Mouse (Mus musculus): ENCODE measurements at regions not wholly inside any gene's neighbourhood (a gene's known extent, or its start where the extent isn't known, plus 50 kb on each side); places are given as distances from the start of the nearest gene placed in this dataset.
A peak's percentile ranks its signal among the peaks of the same experiment; 100 is the strongest.

GRCm38 (mm10) chr6:127835666-127836065, 51.7 kb upstream of the Tspan11 start:
- H3K4me2 ChIP-seq (ENCODE audit: low read depth, low read length, severe bottlenecking): no peak overlapping the region
- DNase-seq (ENCODE audit: low spot score): no peak
- no peaks in the 10 kb centered on the region for H3K36me3 ChIP-seq (ENCODE audit: control insufficient read depth, insufficient read depth, low read length)
- H3K4me1 ChIP-seq (replicated peaks; ENCODE audit: control insufficient read depth, insufficient read depth, low read length): no peaks in the 10 kb centered on the region
- H3K27me3 ChIP-seq (ENCODE audit: control insufficient read depth, insufficient read depth, low read length): no peaks in the 10 kb centered on the region
- H3K9me3 ChIP-seq (ENCODE audit: control insufficient read depth, low read length): no peaks in the 10 kb centered on the region
- no peak for ATAC-seq (replicated peaks; ENCODE audit: low FRiP score)
- WGBS: 74% methylated on average over 5 of the region's 5 CpGs
- no peak overlapping the region for H3K27ac ChIP-seq (ENCODE audit: low read depth, low read length)
- no peak overlapping the region for H3K9ac ChIP-seq (ENCODE audit: low read length)
- no peak overlapping the region for H3K4me3 ChIP-seq (ENCODE audit: low read depth, low read length)

- ATAC-seq (replicated peaks; ENCODE audit: low FRiP score) (no peak), DNase-seq (ENCODE audit: low spot score) (no peak)
- no peak overlapping the region for H3K4me3 ChIP-seq (ENCODE audit: low read depth, low read length)
- no peaks in the 10 kb centered on the region for H3K4me1 ChIP-seq (replicated peaks; ENCODE audit: control insufficient read depth, insufficient read depth, low read length)
- H3K4me2 ChIP-seq (ENCODE audit: low read depth, low read length, severe bottlenecking): no peak overlapping the region
- H3K9me3 ChIP-seq (ENCODE audit: control insufficient read depth, low read length): no peaks in the 10 kb centered on the region
- H3K27ac ChIP-seq (ENCODE audit: low read depth, low read length): no peak overlapping the region
- no peak overlapping the region for H3K9ac ChIP-seq (ENCODE audit: low read length)
- no peaks in the 10 kb centered on the region for H3K27me3 ChIP-seq (ENCODE audit: control insufficient read depth, insufficient read depth, low read length)
- 70% methylated on average over 5 of the region's 5 CpGs for WGBS
- no peaks in the 10 kb centered on the region for H3K36me3 ChIP-seq (ENCODE audit: control insufficient read depth, insufficient read depth, low read length)
Measured at GRCm38 (mm10) chr6:127828344-127828743, 59.0 kb upstream of the Tspan11 start.

DNA sequence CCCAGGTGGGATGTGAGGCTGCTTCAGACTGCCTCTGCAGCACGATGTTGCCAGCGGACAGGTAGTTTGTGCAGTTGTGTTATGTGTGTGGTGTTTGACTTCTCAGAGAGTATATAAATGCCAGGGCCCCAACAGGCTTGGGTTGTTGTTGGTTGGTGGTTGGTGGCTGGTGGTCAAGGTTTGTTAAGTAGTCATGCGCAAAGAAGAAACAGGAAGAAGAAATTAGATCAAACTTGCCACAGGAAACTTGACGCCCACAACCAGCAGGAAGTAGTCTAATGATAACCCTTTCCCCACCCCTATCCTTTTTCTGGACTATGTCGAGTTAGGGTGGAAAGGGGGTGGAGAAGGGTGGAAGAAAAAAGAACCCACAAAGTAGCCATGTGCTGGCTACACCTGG, 56.2 kb upstream of the Prmt8 start:
- no peaks in the 10 kb centered on the region for H3K36me3 ChIP-seq (ENCODE audit: control insufficient read depth, insufficient read depth, low read length)
- H3K27ac ChIP-seq (ENCODE audit: low read depth, low read length): no peak overlapping the region
- no peak overlapping the region for H3K4me3 ChIP-seq (ENCODE audit: low read depth, low read length)
- DNase-seq (ENCODE audit: low spot score) (no peak), ATAC-seq (replicated peaks; ENCODE audit: low FRiP score) (no peak)
- H3K4me2 ChIP-seq (ENCODE audit: low read depth, low read length, severe bottlenecking): no peak overlapping the region
- H3K9me3 ChIP-seq (ENCODE audit: control insufficient read depth, low read length): no peaks in the 10 kb centered on the region
- 86% methylated on average over 5 of the region's 5 CpGs for WGBS
- H3K27me3 ChIP-seq (ENCODE audit: control insufficient read depth, insufficient read depth, low read length): no peaks in the 10 kb centered on the region
- H3K9ac ChIP-seq (ENCODE audit: low read length): no peak overlapping the region
- peaks cover 3% of the 10 kb centered on the region; the same call in 1 of the 2 replicates for H3K4me1 ChIP-seq (replicated peaks; ENCODE audit: control insufficient read depth, insufficient read depth, low read length)

DNA sequence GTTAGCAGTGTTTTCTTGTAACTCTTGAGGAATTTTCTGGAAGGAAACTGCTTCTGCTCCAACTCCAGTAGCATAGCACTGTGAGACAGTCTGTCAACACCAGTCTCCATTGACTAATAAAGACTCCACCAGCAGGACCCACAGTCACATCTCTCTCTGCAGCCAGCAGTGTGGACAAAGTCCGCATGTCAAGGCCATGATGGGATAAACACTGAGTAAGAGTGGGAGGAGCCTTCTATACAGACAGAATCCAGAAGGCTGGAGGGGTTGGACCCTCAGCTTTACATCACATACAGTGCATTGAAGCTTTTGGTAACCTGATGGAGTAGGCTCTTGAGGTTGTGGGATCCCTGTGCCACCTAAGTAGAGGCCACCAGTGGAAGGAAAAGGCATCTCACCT, 54.4 kb upstream of the Prmt8 start:
- H3K9ac ChIP-seq (ENCODE audit: low read length): no peak overlapping the region
- no peaks in the 10 kb centered on the region for H3K9me3 ChIP-seq (ENCODE audit: control insufficient read depth, low read length)
- DNase-seq (ENCODE audit: low spot score): no peak
- H3K4me2 ChIP-seq (ENCODE audit: low read depth, low read length, severe bottlenecking): no peak overlapping the region
- peaks cover 3% of the 10 kb centered on the region; the same call in 1 of the 2 replicates for H3K4me1 ChIP-seq (replicated peaks; ENCODE audit: control insufficient read depth, insufficient read depth, low read length)
- H3K27ac ChIP-seq (ENCODE audit: low read depth, low read length): no peak overlapping the region
- no peaks in the 10 kb centered on the region for H3K27me3 ChIP-seq (ENCODE audit: control insufficient read depth, insufficient read depth, low read length)
- no peaks in the 10 kb centered on the region for H3K36me3 ChIP-seq (ENCODE audit: control insufficient read depth, insufficient read depth, low read length)
- WGBS: 77% methylated on average over 1 of the region's 1 CpGs
- no peak for ATAC-seq (replicated peaks; ENCODE audit: low FRiP score)
- no peak overlapping the region for H3K4me3 ChIP-seq (ENCODE audit: low read depth, low read length)

GRCm38 (mm10) chr6:127820523-127820922, 51.3 kb upstream of the Prmt8 start:
- Histone ChIP-seq H3K27ac (ENCODE audit: low read depth, low read length) (no peak overlapping the region), H3K27me3 (ENCODE audit: control insufficient read depth, insufficient read depth, low read length) (no peaks in the 10 kb centered on the region), H3K36me3 (ENCODE audit: control insufficient read depth, insufficient read depth, low read length) (no peaks in the 10 kb centered on the region), H3K9me3 (ENCODE audit: control insufficient read depth, low read length) (no peaks in the 10 kb centered on the region), H3K4me2 (ENCODE audit: low read depth, low read length, severe bottlenecking) (no peak overlapping the region), H3K9ac (ENCODE audit: low read length) (no peak overlapping the region), H3K4me1 (replicated peaks; ENCODE audit: control insufficient read depth, insufficient read depth, low read length) (peaks cover 3% of the 10 kb centered on the region; the same call in 1 of the 2 replicates), H3K4me3 (ENCODE audit: low read depth, low read length) (no peak overlapping the region)
- WGBS: 0% methylated on average over 1 of the region's 1 CpGs
- ATAC-seq (replicated peaks; ENCODE audit: low FRiP score): 0 out of 2 replicates have a peak, but pooled peaks have one; percentile 24
- no peak for DNase-seq (ENCODE audit: low spot score)

Measured in forebrain, embryonic 11.5 days (tissue).